Mouse (Mus musculus) stomach, postnatal 0 days (tissue): ENCODE data around the gene Selenom.

Source experiments
- CTCF ChIP-seq: IDR thresholded peaks from 2 replicates; pipeline ENCODE4 v1.5.1; 2016; ENCODE audit warnings: antibody characterized with exemption, low read depth, mild to moderate bottlenecking, moderate library complexity
- EP300 ChIP-seq: optimal IDR thresholded peaks from 2 replicates; pipeline ENCODE3; 2016; ENCODE audit warnings: antibody characterized with exemption

- TF ChIP-seq EP300 (no peak), CTCF (no peak)
Measured at GRCm38 (mm10) chr11:3560202-3560601, 45.7 kb downstream of the Selenom start.
